Mouse (Mus musculus) mature B cell (primary cell): ENCODE results near the gene Ctnna3.
"Not testable (repeated sequence)": the region's sequence is repeated elsewhere in the genome, so short reads cannot be mapped to it uniquely, and the experiment has no call there.

Experiments
- in situ Hi-C: fragments of 300-500 bp; cut with MboI; formaldehyde crosslinking; loops from 2 replicates; pipeline ENCODE4 v1.14.3; 2019

The Ctnna3 gene

GRCm38 (mm10) chr10:64181696-64182095 is 751.8 kb downstream of the Ctnna3 start:
- in situ Hi-C loops, result no loop called here

DNA sequence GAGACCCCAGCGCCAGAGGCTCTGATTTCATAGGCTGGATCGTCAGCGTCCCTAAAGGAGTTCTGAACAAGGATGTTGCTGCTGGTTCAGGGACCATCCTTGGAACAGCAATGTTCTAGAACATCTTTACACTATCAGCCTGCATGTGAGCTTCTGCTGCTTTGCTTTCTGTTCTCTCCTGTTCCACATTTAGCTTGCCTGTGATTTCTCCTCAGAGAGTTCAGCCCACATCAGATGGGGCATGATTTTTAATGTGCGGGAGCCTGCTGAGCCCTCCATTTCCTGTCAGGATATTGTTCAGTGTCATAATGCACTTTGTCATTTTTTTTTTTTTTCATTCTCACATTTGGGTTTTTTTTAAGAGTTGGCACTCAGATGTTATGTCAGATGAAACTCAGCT is 752.8 kb downstream of the Ctnna3 start:
- in situ Hi-C loops, result no loop called here

GRCm38 (mm10) chr10:64188046-64188445 is 758.1 kb downstream of the Ctnna3 start:
- in situ Hi-C loops, result no loop called here

- in situ Hi-C loops, result no loop called here
These were observed 767.7 kb downstream of the Ctnna3 start for GRCm38 (mm10) chr10:64197584-64197983.

GRCm38 (mm10) chr10:64215632-64216031 is 785.7 kb downstream of the Ctnna3 start:
- in situ Hi-C loops, result no loop called here

GRCm38 (mm10) chr10:64223023-64223422 is 793.1 kb downstream of the Ctnna3 start:
- in situ Hi-C loops, result no loop called here

- in situ Hi-C loops, result no loop called here
These were observed 794.1 kb downstream of the Ctnna3 start for GRCm38 (mm10) chr10:64224007-64224406.

DNA sequence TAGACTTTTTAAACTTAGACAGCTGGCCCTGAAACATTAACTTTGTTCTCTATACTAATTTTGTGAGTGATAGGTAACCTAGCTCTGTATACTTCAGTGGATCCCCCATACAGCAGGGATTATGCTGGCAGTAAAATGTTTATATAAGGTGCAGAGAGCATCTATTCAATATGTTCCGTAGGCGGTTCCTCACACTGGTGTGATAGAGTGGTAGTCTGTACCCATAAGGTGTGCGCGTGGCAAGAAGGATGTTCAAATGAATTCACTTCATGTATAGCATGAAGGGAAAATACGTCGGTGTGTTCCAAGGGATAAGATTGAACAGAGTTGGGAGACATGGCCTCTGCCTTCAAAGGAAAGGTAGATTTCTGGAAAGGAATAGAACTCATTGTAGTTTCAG is 794.5 kb downstream of the Ctnna3 start:
- in situ Hi-C loops, result no loop called here

- in situ Hi-C loops, result not testable (repeated sequence)
These were observed 795.9 kb downstream of the Ctnna3 start for GRCm38 (mm10) chr10:64225826-64226225.

- in situ Hi-C loops, result no loop called here
These were observed 813.5 kb downstream of the Ctnna3 start for GRCm38 (mm10) chr10:64243421-64243820.

DNA sequence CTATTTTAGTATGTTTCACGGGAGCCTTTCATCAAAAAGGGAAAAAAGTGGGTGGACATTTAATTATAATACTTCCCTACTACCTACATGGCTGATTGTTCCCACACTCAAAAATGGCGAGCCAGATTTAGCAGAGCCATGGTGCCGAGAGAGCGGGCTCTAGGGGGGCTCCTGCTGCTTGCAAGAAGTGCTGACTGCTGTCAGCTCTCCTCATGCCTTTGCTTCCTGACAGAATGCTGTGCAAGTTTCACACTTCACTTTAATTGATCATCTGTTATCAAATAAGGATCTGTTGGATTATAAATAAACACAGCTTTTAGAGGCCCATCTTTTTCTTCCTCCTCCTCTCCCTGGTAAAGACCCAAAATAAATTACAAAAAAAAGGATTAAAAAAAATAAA is 838.3 kb downstream of the Ctnna3 start:
- in situ Hi-C loops, result no loop called here

DNA sequence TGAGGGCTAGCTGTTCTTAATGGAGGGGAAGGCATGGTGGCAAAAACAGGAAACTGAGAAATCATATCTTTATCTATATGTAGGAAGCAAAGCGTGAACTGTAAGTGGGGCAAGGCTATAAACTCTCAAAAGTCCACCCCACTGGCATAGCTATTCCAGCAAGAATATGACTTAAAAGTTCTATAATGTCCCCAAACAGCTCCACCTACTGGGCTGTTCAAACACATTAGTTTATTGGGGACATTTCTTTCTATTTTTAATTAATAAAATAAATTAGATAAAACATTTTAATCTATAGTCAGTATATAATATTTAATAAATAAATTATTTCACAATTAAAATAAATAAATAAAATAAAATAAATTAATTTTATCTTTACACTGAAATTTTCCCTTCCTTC is 845.2 kb downstream of the Ctnna3 start:
- in situ Hi-C loops, result no loop called here

DNA sequence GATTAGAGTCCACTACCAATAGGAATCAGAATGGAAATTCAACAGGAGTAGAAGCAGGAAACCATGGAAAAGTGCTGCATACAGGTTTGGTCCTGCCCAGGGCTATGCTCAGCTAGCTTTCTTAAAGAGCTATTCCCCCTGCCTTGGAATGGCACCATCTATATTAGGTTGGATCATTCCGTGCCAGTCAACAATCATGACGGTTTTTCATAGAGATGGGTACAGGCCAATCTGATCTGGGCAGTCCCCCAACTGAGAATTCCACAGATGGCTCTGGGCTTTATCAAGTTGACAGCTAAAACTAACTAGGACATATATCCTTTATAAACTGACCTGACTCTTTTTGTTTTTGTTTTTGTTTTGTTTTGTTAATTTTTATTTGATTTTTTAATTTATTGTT is 848.9 kb downstream of the Ctnna3 start:
- in situ Hi-C loops, result no loop called here

DNA sequence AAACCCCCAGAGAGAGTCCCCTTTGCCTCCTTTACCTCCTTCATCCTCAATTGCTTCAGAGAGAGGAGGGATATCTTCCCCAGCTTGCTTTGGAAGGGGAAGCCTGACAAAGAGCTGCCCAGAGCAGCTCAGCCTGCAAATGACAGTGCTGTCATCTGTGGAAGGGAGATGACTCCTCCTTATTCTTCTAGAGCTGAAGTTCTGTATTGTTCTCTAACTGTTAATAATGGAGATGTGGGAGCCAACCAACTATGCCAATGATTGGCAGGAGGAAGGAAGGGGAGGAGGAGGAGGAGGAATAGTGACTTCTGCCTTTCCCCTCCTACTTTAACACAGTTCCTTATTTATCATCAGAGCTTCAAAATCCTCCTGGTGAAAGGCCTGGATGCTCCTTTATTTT is 875.9 kb downstream of the Ctnna3 start:
- in situ Hi-C loops, result no loop called here

DNA sequence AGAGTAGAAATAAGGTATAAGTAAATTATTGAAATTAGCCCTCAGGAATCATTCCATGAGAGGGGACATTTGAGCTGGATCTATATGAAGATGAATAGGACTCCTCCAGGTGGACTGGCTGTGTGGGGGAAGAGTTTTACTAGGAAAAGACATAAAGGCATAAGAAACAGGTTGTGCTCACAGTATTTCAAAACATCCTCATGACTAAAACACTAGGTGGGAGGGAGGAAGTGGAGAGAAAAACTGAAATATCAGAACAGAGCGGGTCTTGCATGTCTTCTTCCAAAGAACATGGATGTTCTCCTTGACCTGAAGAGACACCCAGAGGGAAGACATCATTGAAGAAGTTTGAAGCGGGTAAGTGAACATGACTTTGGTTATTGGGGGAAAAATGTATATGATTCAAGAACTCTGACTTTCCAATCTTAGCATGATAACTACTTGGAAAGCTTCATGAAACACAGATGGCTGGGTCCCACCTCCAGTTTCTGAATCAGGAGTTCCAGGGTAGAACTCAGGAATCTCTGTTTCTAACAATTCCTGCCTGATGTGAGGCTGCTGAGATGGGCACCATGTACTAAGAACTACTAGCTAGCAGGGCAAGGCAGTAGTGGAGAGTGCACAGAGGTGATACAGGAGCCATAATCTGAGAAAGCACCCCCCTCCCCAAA is 881.9 kb downstream of the Ctnna3 start:
- in situ Hi-C loops, result no loop called here

- in situ Hi-C loops, result no loop called here
These were observed 890.4 kb downstream of the Ctnna3 start for GRCm38 (mm10) chr10:64320332-64320731.

GRCm38 (mm10) chr10:64342702-64343379 is 912.9 kb downstream of the Ctnna3 start:
- in situ Hi-C loops, result no loop called here

GRCm38 (mm10) chr10:64373288-64373687 is 943.4 kb downstream of the Ctnna3 start:
- in situ Hi-C loops, result no loop called here

GRCm38 (mm10) chr10:64377751-64378150 is 947.9 kb downstream of the Ctnna3 start:
- in situ Hi-C loops, result no loop called here

- in situ Hi-C loops, result no loop called here
These were observed 966.7 kb downstream of the Ctnna3 start for GRCm38 (mm10) chr10:64396579-64396978.

- in situ Hi-C loops, result not testable (repeated sequence)
These were observed 988.5 kb downstream of the Ctnna3 start for GRCm38 (mm10) chr10:64418396-64418795.

- in situ Hi-C loops, result no loop called here
These were observed 1008.8 kb downstream of the Ctnna3 start for GRCm38 (mm10) chr10:64438736-64439135.

DNA sequence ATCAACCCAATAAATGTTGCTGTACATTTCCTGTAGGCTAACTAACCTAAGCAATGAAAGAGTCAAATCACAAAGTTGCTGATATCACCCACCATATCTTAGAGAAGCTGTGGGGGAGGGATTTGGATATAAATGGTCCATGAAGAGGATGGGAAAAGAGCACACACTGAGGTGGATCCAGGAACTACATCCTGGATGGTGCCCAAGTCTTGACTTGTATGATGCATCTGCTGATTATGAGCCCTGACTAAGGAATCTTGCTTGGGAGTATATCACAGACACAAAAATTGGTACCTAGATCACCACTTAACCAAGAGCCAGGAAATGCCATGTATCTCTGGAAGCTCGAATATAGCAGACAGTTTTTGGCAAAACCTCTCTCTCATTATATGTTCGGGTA is 1018.7 kb downstream of the Ctnna3 start:
- in situ Hi-C loops, result no loop called here

DNA sequence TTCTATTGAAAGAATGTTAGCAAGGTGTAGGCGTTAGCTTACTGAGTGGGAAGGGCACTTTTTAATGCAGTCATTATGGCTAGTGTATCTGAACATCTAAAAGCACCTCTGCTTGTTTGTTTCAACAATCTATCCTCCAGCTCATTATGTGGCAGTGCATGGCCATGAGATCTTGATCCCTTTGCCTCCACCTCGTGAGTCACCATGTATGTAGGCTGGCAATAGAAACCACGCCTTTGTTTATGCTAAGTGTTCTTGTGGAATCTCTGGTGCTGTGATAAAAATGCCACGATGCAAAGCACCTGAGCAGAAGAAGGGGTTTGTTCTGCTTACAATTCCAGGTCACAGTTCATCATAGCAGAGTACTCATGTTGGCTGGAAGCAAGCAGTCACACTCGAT is 1053.4 kb downstream of the Ctnna3 start:
- in situ Hi-C loops, result no loop called here
